Mouse (Mus musculus): ENCODE results near the gene Abca3. TPM values are rescaled to one million over a fixed set of nuclear protein-coding genes. Genes with fewer than 3 reads are reported as not detected.

Abca3 gene
- polyA plus RNA-seq, 1 experiment = 0.66 TPM

GRCm38 (mm10) chr17:24429201-24429983 is 77.6 kb downstream of the Abca3 start:
- Histone ChIP-seq H3K27me3 (ENCODE audit: control insufficient read depth, insufficient read depth, insufficient read length) (no peaks in the 10 kb centered on the region), H3K79me2 (ENCODE audit: control insufficient read depth, insufficient read depth) (peaks cover 47% of the 10 kb centered on the region), H3K36me3 (ENCODE audit: control insufficient read depth, insufficient read depth) (peaks cover 5% of the 10 kb centered on the region), H3K79me3 (ENCODE audit: low read depth) (peaks cover 8% of the 10 kb centered on the region), H3K4me3 (ENCODE audit: insufficient read depth, poor library complexity, severe bottlenecking) (no peak overlapping the region), H3ac (ENCODE audit: control insufficient read depth, insufficient read length, low read depth) (no peak overlapping the region)
- no peak for TF ChIP-seq FOSL1 (IDR thresholded peaks at IDR 0.05; ENCODE audit: insufficient read depth, low read length, poor library complexity, severe bottlenecking)
- TF ChIP-seq MYOD1 (IDR thresholded peaks at IDR 0.05; ENCODE audit: control insufficient read depth, insufficient read length, low read depth) = no peak
- TF ChIP-seq CTCF (IDR thresholded peaks at IDR 0.05; ENCODE audit: control insufficient read depth, insufficient read depth, insufficient read length) = no peak
- no peak for TF ChIP-seq MYOG (IDR thresholded peaks at IDR 0.05; ENCODE audit: control insufficient read depth, extremely low read depth, insufficient read length)
- TF ChIP-seq MAX (IDR thresholded peaks at IDR 0.05) = no peak
- TF ChIP-seq CEBPB (IDR thresholded peaks at IDR 0.05; ENCODE audit: low read depth) = no peak

DNA sequence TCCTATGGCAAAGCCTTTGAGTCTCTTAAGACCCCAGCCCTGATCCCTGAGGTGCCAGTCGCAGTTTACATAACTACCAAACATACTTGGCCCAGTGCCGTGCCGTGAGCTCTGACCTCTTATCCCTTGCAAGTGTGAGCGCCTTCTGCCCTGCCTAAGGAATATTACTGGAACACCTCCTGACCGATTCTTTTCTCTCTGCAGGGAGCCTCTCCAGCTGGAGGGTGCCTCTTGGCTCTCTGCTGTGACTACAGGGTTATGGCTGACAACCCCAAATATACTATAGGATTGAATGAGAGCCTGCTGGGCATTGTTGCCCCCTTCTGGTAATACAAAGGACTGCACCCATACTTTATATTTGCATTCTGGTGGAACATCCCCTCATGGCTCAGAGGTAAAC is 85.3 kb downstream of the Abca3 start:
- Histone ChIP-seq H3K36me3 (ENCODE audit: control insufficient read depth, insufficient read depth) (peaks cover 5% of the 10 kb centered on the region), H3K4me3 (ENCODE audit: insufficient read depth, poor library complexity, severe bottlenecking) (no peak overlapping the region)
- TF ChIP-seq MAX (IDR thresholded peaks at IDR 0.05) (no peak), USF1 (IDR thresholded peaks at IDR 0.05; ENCODE audit: low read depth) (no peak), CTCF (IDR thresholded peaks at IDR 0.05; ENCODE audit: control insufficient read depth, insufficient read depth, insufficient read length) (peak; percentile 0), FOSL1 (IDR thresholded peaks at IDR 0.05; ENCODE audit: insufficient read depth, low read length, poor library complexity, severe bottlenecking) (no peak), CEBPB (IDR thresholded peaks at IDR 0.05; ENCODE audit: low read depth) (no peak), MYOD1 (IDR thresholded peaks at IDR 0.05; ENCODE audit: control insufficient read depth, insufficient read length, low read depth) (no peak)

DNA sequence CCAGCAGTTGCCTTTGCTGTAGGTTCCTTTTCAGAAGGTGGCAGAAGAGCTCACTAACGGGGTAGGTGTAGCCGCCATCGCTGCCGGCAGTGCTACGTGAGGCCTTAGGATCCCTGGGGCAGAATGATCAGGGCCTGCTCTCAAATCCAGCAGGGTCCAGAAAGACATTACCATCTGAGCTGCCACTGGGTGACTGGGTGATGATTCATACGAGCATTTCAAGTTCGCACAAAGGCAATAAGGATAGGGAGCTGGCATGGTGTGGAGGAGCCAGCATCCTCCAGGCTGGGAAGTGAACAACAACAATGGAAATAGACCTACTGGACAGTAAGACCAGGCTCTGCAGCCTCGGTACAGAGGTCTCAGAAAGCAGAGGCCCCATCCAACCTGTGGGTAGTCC is 88.6 kb downstream of the Abca3 start:
- no peaks in the 10 kb centered on the region for H3K79me3 ChIP-seq (ENCODE audit: low read depth)
- H3ac ChIP-seq (ENCODE audit: control insufficient read depth, insufficient read length, low read depth) = no peak overlapping the region
- no peak overlapping the region for H3K4me3 ChIP-seq (ENCODE audit: insufficient read depth, poor library complexity, severe bottlenecking)
- no peak for TF ChIP-seq USF1 (IDR thresholded peaks at IDR 0.05; ENCODE audit: low read depth)
- no peaks in the 10 kb centered on the region for H3K27me3 ChIP-seq (ENCODE audit: control insufficient read depth, insufficient read depth, insufficient read length)
- peaks cover 20% of the 10 kb centered on the region for H3K36me3 ChIP-seq (ENCODE audit: control insufficient read depth, insufficient read depth)
- no peaks in the 10 kb centered on the region for H3K79me2 ChIP-seq (ENCODE audit: control insufficient read depth, insufficient read depth)

More for the DNA sequence above, 85.3 kb downstream of the Abca3 start:
- no peaks in the 10 kb centered on the region for H3K27me3 ChIP-seq (ENCODE audit: control insufficient read depth, insufficient read depth, insufficient read length)
- no peaks in the 10 kb centered on the region for H3K79me3 ChIP-seq (ENCODE audit: low read depth)
- H3ac ChIP-seq (ENCODE audit: control insufficient read depth, insufficient read length, low read depth) = no peak overlapping the region
- no peaks in the 10 kb centered on the region for H3K79me2 ChIP-seq (ENCODE audit: control insufficient read depth, insufficient read depth)

GRCm38 (mm10) chr17:24441148-24441547 is 89.4 kb downstream of the Abca3 start:
- Histone ChIP-seq H3K4me3 (ENCODE audit: insufficient read depth, poor library complexity, severe bottlenecking) (no peak overlapping the region), H3K79me3 (ENCODE audit: low read depth) (no peaks in the 10 kb centered on the region), H3K27me3 (ENCODE audit: control insufficient read depth, insufficient read depth, insufficient read length) (no peaks in the 10 kb centered on the region), H3ac (ENCODE audit: control insufficient read depth, insufficient read length, low read depth) (no peak overlapping the region), H3K79me2 (ENCODE audit: control insufficient read depth, insufficient read depth) (no peaks in the 10 kb centered on the region), H3K36me3 (ENCODE audit: control insufficient read depth, insufficient read depth) (peaks cover 24% of the 10 kb centered on the region)
- no peak for TF ChIP-seq FOSL1 (IDR thresholded peaks at IDR 0.05; ENCODE audit: insufficient read depth, low read length, poor library complexity, severe bottlenecking)
- no peak for TF ChIP-seq MAX (IDR thresholded peaks at IDR 0.05)
- peak; percentile 2 for TF ChIP-seq CTCF (IDR thresholded peaks at IDR 0.05; ENCODE audit: control insufficient read depth, insufficient read depth, insufficient read length)
- TF ChIP-seq MYOD1 (IDR thresholded peaks at IDR 0.05; ENCODE audit: control insufficient read depth, insufficient read length, low read depth) = no peak
- TF ChIP-seq CEBPB (IDR thresholded peaks at IDR 0.05; ENCODE audit: low read depth) = no peak
- no peak for TF ChIP-seq MYOG (IDR thresholded peaks at IDR 0.05; ENCODE audit: control insufficient read depth, extremely low read depth, insufficient read length)
- TF ChIP-seq USF1 (IDR thresholded peaks at IDR 0.05; ENCODE audit: low read depth) = no peak

- Histone ChIP-seq H3K79me3 (ENCODE audit: low read depth) (no peaks in the 10 kb centered on the region), H3K36me3 (ENCODE audit: control insufficient read depth, insufficient read depth) (peaks cover 28% of the 10 kb centered on the region), H3K27me3 (ENCODE audit: control insufficient read depth, insufficient read depth, insufficient read length) (no peaks in the 10 kb centered on the region), H3K4me3 (ENCODE audit: insufficient read depth, poor library complexity, severe bottlenecking) (no peak overlapping the region), H3ac (ENCODE audit: control insufficient read depth, insufficient read length, low read depth) (no peak overlapping the region), H3K79me2 (ENCODE audit: control insufficient read depth, insufficient read depth) (no peaks in the 10 kb centered on the region)
- TF ChIP-seq MAX (IDR thresholded peaks at IDR 0.05) (no peak), MYOD1 (IDR thresholded peaks at IDR 0.05; ENCODE audit: control insufficient read depth, insufficient read length, low read depth) (no peak), CEBPB (IDR thresholded peaks at IDR 0.05; ENCODE audit: low read depth) (no peak), USF1 (IDR thresholded peaks at IDR 0.05; ENCODE audit: low read depth) (no peak), MYOG (IDR thresholded peaks at IDR 0.05; ENCODE audit: control insufficient read depth, extremely low read depth, insufficient read length) (no peak), CTCF (IDR thresholded peaks at IDR 0.05; ENCODE audit: control insufficient read depth, insufficient read depth, insufficient read length) (no peak), FOSL1 (IDR thresholded peaks at IDR 0.05; ENCODE audit: insufficient read depth, low read length, poor library complexity, severe bottlenecking) (no peak)
Measured at GRCm38 (mm10) chr17:24442107-24442506, 90.4 kb downstream of the Abca3 start.

GRCm38 (mm10) chr17:24442632-24443155 is 90.9 kb downstream of the Abca3 start, which contains the start of gene Dnase1l2:
Gene Dnase1l2 (minus strand): TSS chr17:24443105.
- Histone ChIP-seq H3K79me3 (ENCODE audit: low read depth) (no peaks in the 10 kb centered on the region), H3K27me3 (ENCODE audit: control insufficient read depth, insufficient read depth, insufficient read length) (no peaks in the 10 kb centered on the region), H3K79me2 (ENCODE audit: control insufficient read depth, insufficient read depth) (no peaks in the 10 kb centered on the region), H3K36me3 (ENCODE audit: control insufficient read depth, insufficient read depth) (peaks cover 32% of the 10 kb centered on the region), H3K4me3 (ENCODE audit: insufficient read depth, poor library complexity, severe bottlenecking) (no peak within 1 kb of the TSS), H3ac (ENCODE audit: control insufficient read depth, insufficient read length, low read depth) (no peak within 1 kb of the TSS)
- no peak for TF ChIP-seq FOSL1 (IDR thresholded peaks at IDR 0.05; ENCODE audit: insufficient read depth, low read length, poor library complexity, severe bottlenecking)
- TF ChIP-seq MYOG (IDR thresholded peaks at IDR 0.05; ENCODE audit: control insufficient read depth, extremely low read depth, insufficient read length) = no peak
- TF ChIP-seq CTCF (IDR thresholded peaks at IDR 0.05; ENCODE audit: control insufficient read depth, insufficient read depth, insufficient read length) = no peak
- no peak for TF ChIP-seq CEBPB (IDR thresholded peaks at IDR 0.05; ENCODE audit: low read depth)
- no peak for TF ChIP-seq USF1 (IDR thresholded peaks at IDR 0.05; ENCODE audit: low read depth)
- no peak for TF ChIP-seq MAX (IDR thresholded peaks at IDR 0.05)
- TF ChIP-seq MYOD1 (IDR thresholded peaks at IDR 0.05; ENCODE audit: control insufficient read depth, insufficient read length, low read depth) = no peak

Data from C2C12 (cell line).